Mouse (Mus musculus) G1E (cell line): ENCODE measurements around the gene Ptprg. TPM values are rescaled to one million over a fixed set of nuclear protein-coding genes. Genes with fewer than 3 reads are reported as not detected.

Source experiments
- ATAC-seq: 2 replicates; pipeline ENCODE4 v1.8.0; 2016; ENCODE audit warnings: mild to moderate bottlenecking; ENCODE audit not compliant: insufficient number of reproducible peaks, poor library complexity, low FRiP score, severe bottlenecking; ENCODE audit errors: extremely low read depth
- DNase-seq: peaks from one replicate; pipeline ENCODE4 v3.0.0; 2012; ENCODE audit warnings: low spot score
- H3K27me3 ChIP-seq: 2 replicates; pipeline ENCODE4 v1.6.1; 2012; ENCODE audit warnings: mild to moderate bottlenecking, low read length, inconsistent platforms; ENCODE audit not compliant: insufficient read depth
- H3K36me3 ChIP-seq: replicated peaks from 2 replicates; pipeline ENCODE3; 2012; ENCODE audit warnings: mild to moderate bottlenecking, inconsistent platforms
- H3K4me1 ChIP-seq: 2 replicates; pipeline ENCODE4 v1.6.1; 2012; ENCODE audit warnings: low read depth, low read length, inconsistent platforms, mixed read lengths; ENCODE audit not compliant: insufficient read depth
- H3K4me3 ChIP-seq: 2 replicates; pipeline ENCODE4 v1.5.1; 2012; ENCODE audit warnings: low read depth, mild to moderate bottlenecking, inconsistent platforms, low read length, moderate library complexity, mixed read lengths
- H3K9me3 ChIP-seq: replicated peaks from 2 replicates; pipeline ENCODE4 v1.6.1; 2012; ENCODE audit warnings: inconsistent platforms
- CTCF ChIP-seq: IDR thresholded peaks from 2 replicates; pipeline ENCODE4 v1.5.1; 2012; ENCODE audit warnings: low read depth, low read length, inconsistent platforms, mixed read lengths
- GATA1 ChIP-seq: IDR thresholded peaks from 2 replicates; pipeline ENCODE4 v1.6.1; 2012; ENCODE audit warnings: borderline replicate concordance, low read length, inconsistent platforms, mixed read lengths
- GATA2 ChIP-seq: IDR thresholded peaks from 2 replicates; pipeline ENCODE4 v1.6.1; 2012; ENCODE audit warnings: low read depth, low read length, inconsistent platforms, borderline replicate concordance
- POLR2AphosphoS5 ChIP-seq: IDR thresholded peaks from 2 replicates; pipeline ENCODE4 v1.6.1; 2012; ENCODE audit warnings: low read depth, low read length, inconsistent platforms; ENCODE audit not compliant: insufficient replicate concordance
- TAL1 ChIP-seq: conservative IDR thresholded peaks from 2 replicates; pipeline ENCODE4 v1.6.1; 2012; ENCODE audit warnings: low read depth, low read length, inconsistent platforms, mixed read lengths
- polyA plus RNA-seq: library from polyadenylated mRNA; stranded (reverse); fragments of >175 nt; gene quantifications from 2 replicates; pipeline ENCODE4 v1.2.3, GENCODE M21; 2012
- total RNA-seq, 2 experiments: library from RNA; stranded (forward) in 1 of 2; stranded (reverse) in 1 of 2; fragments of 200-1000 nt in 1 of 2; fragments of >200 nt in 1 of 2; fragmentation: Nextera tagmentation in 1 of 2; gene quantifications; 2 replicates each; pipeline ENCODE4 v1.2.3; 2014 to 2017

The Ptprg gene
- total and polyA plus RNA-seq, 3 experiments: 0.05 TPM; not detected in 2

DNA sequence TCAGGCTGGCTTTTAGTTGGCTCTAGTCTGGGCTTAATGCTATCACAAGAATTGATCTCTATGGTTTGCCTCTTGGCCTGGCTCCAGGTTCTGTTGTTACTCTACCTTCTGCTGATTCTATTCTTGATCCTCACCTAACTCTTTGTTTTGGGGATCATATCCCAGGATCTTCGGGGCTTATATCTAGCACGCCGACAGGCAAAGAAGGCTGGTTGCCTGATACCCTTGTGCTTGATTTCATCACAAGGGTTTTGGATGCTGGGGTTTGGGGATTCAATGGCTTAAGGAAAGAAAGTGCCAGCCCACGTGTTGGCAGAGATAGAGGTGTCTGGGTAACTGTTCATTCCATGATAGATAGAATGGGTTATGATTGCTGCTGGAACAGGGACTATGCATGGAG is 164.9 kb downstream of the Ptprg start:
- no peaks in the 10 kb centered on the region for H3K27me3 ChIP-seq
- H3K4me1 ChIP-seq: no peaks in the 10 kb centered on the region
- no peaks in the 10 kb centered on the region for H3K36me3 ChIP-seq
- DNase-seq (no peak), ATAC-seq (no peak)
- TF ChIP-seq GATA2: no peak
- no peak for TF ChIP-seq TAL1
- no peak for TF ChIP-seq GATA1
- TF ChIP-seq CTCF: no peak
- TF ChIP-seq POLR2AphosphoS5: no peak
- H3K4me3 ChIP-seq: no peak overlapping the region
- H3K9me3 ChIP-seq: 0 out of 2 replicates have a peak, but pooled peaks cover 3% of the 10 kb centered on the region

DNA sequence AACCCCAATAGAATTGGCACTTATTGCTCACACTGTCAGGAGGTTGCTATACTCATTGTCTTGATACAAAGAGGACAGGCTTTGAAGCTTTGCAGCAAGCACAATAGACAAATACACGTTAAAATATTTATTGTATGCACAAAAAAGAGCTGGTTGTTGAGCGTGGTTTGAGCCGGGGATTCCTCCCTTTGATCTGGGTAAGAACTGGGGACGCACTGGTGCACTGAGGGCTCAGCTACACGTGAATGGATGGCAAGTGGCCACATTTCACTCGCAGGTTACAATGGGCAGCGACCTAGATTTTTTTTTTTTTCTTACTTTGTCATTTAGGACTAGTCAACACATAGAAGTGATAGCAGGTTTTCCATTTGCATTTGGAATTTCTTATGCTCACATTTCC is 165.9 kb downstream of the Ptprg start:
- H3K27me3 ChIP-seq: no peaks in the 10 kb centered on the region
- H3K4me3 ChIP-seq: no peak overlapping the region
- ATAC-seq (no peak), DNase-seq (no peak)
- peaks cover 7% of the 10 kb centered on the region for H3K9me3 ChIP-seq
- no peaks in the 10 kb centered on the region for H3K36me3 ChIP-seq
- TF ChIP-seq GATA2: no peak
- TF ChIP-seq TAL1: no peak
- no peak for TF ChIP-seq GATA1
- TF ChIP-seq CTCF: no peak
- no peak for TF ChIP-seq POLR2AphosphoS5
- H3K4me1 ChIP-seq: no peaks in the 10 kb centered on the region

GRCm38 (mm10) chr14:11722101-11722500 is 168.8 kb downstream of the Ptprg start:
- DNase-seq: no peak
- no peaks in the 10 kb centered on the region for H3K36me3 ChIP-seq
- TF ChIP-seq CTCF (no peak), GATA1 (no peak), TAL1 (no peak), GATA2 (no peak), POLR2AphosphoS5 (no peak)

DNA sequence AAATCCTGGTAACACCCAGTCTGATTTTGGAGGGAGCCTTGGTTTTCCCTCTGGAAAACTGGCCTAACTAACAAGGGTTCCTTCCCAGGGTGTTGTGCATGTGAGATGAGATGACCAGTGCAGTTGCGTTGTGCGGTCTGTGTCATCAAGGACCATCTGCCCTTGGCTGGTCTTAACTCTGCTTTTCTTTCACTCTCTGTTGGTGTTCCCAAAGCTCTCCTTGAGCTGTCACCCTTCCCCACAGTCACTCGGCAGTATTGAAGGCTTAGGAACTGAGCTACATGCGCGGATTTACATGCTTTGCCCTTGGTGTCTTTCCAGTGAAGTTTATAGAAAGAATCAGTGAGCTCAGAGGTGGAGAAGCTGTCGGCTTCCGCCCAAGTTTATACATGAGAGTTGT is 170.5 kb downstream of the Ptprg start:
- H3K9me3 ChIP-seq: peaks cover 7% of the 10 kb centered on the region
- DNase-seq: no peak
- no peaks in the 10 kb centered on the region for H3K27me3 ChIP-seq

More at GRCm38 (mm10) chr14:11722101-11722500, 168.8 kb downstream of the Ptprg start:
- Histone ChIP-seq H3K9me3 (peaks cover 7% of the 10 kb centered on the region), H3K27me3 (no peaks in the 10 kb centered on the region), H3K4me3 (no peak overlapping the region), H3K4me1 (no peaks in the 10 kb centered on the region)
- no peak for ATAC-seq

DNA sequence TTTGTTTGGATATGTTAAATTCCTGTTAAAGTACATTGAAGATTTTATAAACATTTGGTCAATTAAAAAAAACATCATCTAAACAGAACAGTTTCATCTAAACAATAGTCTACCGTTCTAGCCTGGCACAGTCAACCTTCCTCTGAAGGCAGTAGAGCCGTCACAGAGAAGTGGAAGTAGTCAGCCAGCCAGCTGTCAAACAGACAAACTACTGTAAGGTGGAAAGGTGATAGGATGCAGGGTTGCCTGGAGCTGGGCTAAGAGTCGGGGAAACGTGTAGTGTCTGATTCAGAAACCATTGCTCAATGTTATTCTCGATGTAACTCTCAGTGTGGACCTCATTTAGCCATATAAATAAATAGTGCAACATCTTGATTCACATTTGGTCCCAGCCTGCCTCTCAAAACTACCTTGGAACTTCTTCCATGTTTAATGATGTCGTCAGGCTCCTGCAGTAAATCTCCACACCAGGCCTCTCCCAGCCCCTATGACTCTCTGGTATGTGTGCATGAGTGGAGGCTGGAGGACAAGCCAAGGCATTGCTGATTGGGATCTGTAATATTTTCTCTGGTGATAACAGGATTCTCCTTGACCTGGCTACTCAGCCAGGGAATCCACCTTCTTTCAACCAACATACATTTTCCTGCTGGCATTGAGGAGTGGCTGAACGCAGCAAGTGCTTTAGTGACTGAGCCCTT is 178.0 kb downstream of the Ptprg start:
- H3K9me3 ChIP-seq: no peaks in the 10 kb centered on the region
- no peaks in the 10 kb centered on the region for H3K4me1 ChIP-seq
- H3K36me3 ChIP-seq: no peaks in the 10 kb centered on the region
- TF ChIP-seq CTCF (no peak), TAL1 (no peak), POLR2AphosphoS5 (no peak), GATA2 (no peak), GATA1 (no peak)
- H3K4me3 ChIP-seq: no peak overlapping the region
- no peak for DNase-seq
- H3K27me3 ChIP-seq: no peaks in the 10 kb centered on the region
- no peak for ATAC-seq

More for the DNA sequence above, 170.5 kb downstream of the Ptprg start:
- ATAC-seq: no peak
- no peak overlapping the region for H3K4me3 ChIP-seq
- H3K36me3 ChIP-seq: no peaks in the 10 kb centered on the region
- no peaks in the 10 kb centered on the region for H3K4me1 ChIP-seq
- TF ChIP-seq POLR2AphosphoS5 (no peak), GATA1 (no peak), CTCF (no peak), GATA2 (no peak), TAL1 (no peak)

GRCm38 (mm10) chr14:11732376-11732775 is 179.0 kb downstream of the Ptprg start:
- Histone ChIP-seq H3K9me3 (no peaks in the 10 kb centered on the region), H3K27me3 (no peaks in the 10 kb centered on the region), H3K36me3 (no peaks in the 10 kb centered on the region), H3K4me3 (no peak overlapping the region), H3K4me1 (no peaks in the 10 kb centered on the region)
- ATAC-seq (no peak), DNase-seq (no peak)
- no peak for TF ChIP-seq TAL1
- no peak for TF ChIP-seq GATA2
- TF ChIP-seq GATA1: no peak
- no peak for TF ChIP-seq POLR2AphosphoS5
- no peak for TF ChIP-seq CTCF
